8 mouse cellular contexts compared by ENCODE assay signal in the genomic region with DNA sequence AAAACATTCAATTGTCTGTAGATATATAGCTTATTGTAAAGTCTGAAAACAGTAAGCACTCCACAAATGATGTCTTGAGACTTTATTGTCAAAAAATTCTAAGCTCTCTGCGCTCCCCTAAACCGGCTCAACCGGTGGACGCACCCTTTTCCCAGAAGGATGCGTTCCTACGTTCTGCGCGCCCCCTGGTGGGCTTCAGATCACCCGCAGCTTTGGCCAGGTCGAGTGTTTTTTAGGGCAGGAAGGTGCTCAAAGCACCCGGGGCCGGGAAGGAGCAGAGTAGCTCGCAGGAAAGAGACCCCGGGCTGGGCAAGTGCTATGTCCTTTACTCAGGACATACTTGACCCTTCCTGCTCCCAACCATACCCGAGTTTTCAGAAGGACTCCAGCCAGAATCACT. TPM values are rescaled to one million over a fixed set of nuclear protein-coding genes. Genes with fewer than 3 reads are reported as not detected.
A peak's percentile ranks its signal among the peaks of the same experiment; 100 is the strongest.
DNase-seq lines count a peak whose midpoint lies in the region.

No protein-coding gene starts in this region.

- H3K4me1 ChIP-seq in megakaryocyte, embryonic 14.5 days: peaks cover 65% of the 10 kb centered on the region

- no peaks in the 10 kb centered on the region for H3K27me3 ChIP-seq in megakaryocyte, embryonic 14.5 days (replicated peaks)

- H3K9me3 ChIP-seq in megakaryocyte, embryonic 14.5 days: no peaks in the 10 kb centered on the region

- H3K36me3 ChIP-seq in megakaryocyte, embryonic 14.5 days (replicated peaks; ENCODE audit: low read length): peaks cover 4% of the 10 kb centered on the region

- intact Hi-C loops in left cerebral cortex, postnatal 10 days (cut with DNase I): loop anchor here (1.0 kb wide), 1 partner anchor 15 kb away; no protein-coding TSS in a partner anchor

- H3K4me3 ChIP-seq in megakaryocyte, embryonic 14.5 days (replicated peaks): peak overlapping the region; percentile 97

- peak; percentile 93 to 98 for DNase-seq in adrenal gland, adult (ENCODE audit: inconsistent age in 2 of 2, low spot score in 1 of 2)
- DNase-seq in embryo, embryonic 10 days (ENCODE audit: low spot score): peak; percentile 95
- peak; percentile 95 for DNase-seq in gastrocnemius, postnatal 10 days
- DNase-seq in induced T-regulatory cell, adult 2 months (ENCODE audit: low read depth): peak; percentile 96
- DNase-seq in left cerebral cortex, postnatal 10 days (ENCODE audit: extremely low spot score in 1 of 2, low spot score in 2 of 2): peak; percentile 90 to 92
- peak; percentile 91 to 92 for DNase-seq in right cerebral cortex, adult 2 months (ENCODE audit: low spot score in 2 of 2)
- peak; percentile 87 for DNase-seq in urinary bladder, postnatal 10 days (ENCODE audit: low spot score)

RNA-seq across cellular contexts. Expression of a gene that starts 0.6 kb away (rescaled TPM):
- total RNA-seq in gastrocnemius, postnatal 10 days (2021): 1 to 10 TPM; 2.3 to 2.7 TPM
- total RNA-seq in left cerebral cortex, postnatal 10 days (2021): 10 to 100 TPM; 13.4 to 13.9 TPM
- 7.3 and 8.9 TPM in 2 replicates for polyA plus RNA-seq in megakaryocyte, embryonic 14.5 days (2012; ENCODE audit: insufficient read depth, low replicate concordance)

RNA-seq across cellular contexts. Expression of a gene that starts 11.3 kb away (rescaled TPM):
- 1 to 10 TPM; 5.8 to 8.9 TPM for total RNA-seq in gastrocnemius, postnatal 10 days (2021)
- total RNA-seq in left cerebral cortex, postnatal 10 days (2021): 10 to 100 TPM; 29.9 to 33.0 TPM
- 743 and 797 TPM in 2 replicates for polyA plus RNA-seq in megakaryocyte, embryonic 14.5 days (2012; ENCODE audit: insufficient read depth, low replicate concordance)

RNA-seq across cellular contexts. Expression of a gene that starts 20.2 kb away (rescaled TPM):
- total RNA-seq in gastrocnemius, postnatal 10 days (2021): 10 to 100 TPM; 26.7 to 36.8 TPM
- total RNA-seq in left cerebral cortex, postnatal 10 days (2021): 10 to 100 TPM; 41.0 to 44.2 TPM
- 248 and 286 TPM in 2 replicates for polyA plus RNA-seq in megakaryocyte, embryonic 14.5 days (2012; ENCODE audit: insufficient read depth, low replicate concordance)

RNA-seq across cellular contexts. Expression of a gene that starts 20.4 kb away (rescaled TPM):
- 100 to 1,000 TPM; 260 to 267 TPM for total RNA-seq in gastrocnemius, postnatal 10 days (2021)
- total RNA-seq in left cerebral cortex, postnatal 10 days (2021): 100 to 1,000 TPM; 507 to 518 TPM
- polyA plus RNA-seq in megakaryocyte, embryonic 14.5 days (2012; ENCODE audit: insufficient read depth, low replicate concordance): 68.6 and 73.1 TPM in 2 replicates

RNA-seq across cellular contexts. Expression of a gene that starts 20.6 kb away (rescaled TPM):
- total RNA-seq in gastrocnemius, postnatal 10 days (2021): not detected
- total RNA-seq in left cerebral cortex, postnatal 10 days (2021): not detected
- not detected in 2 replicates for polyA plus RNA-seq in megakaryocyte, embryonic 14.5 days (2012; ENCODE audit: insufficient read depth, low replicate concordance)

Comparison
In these comparisons a context has a peak if more than half of its experiments do, and no peak if none do; other contexts are left out.
1. Peak in every context shown above with its lines: DNase-seq and H3K4me3 ChIP-seq.